Mouse (Mus musculus) heart, embryonic 11.5 days (tissue): ENCODE results near the gene Tmem165. TPM values are rescaled to one million over a fixed set of nuclear protein-coding genes. Genes with fewer than 3 reads are reported as not detected.

Source experiments
- ATAC-seq: fragments of 200-750 bp; cut with Nextera tagmentation; replicated peaks from 2 replicates; pipeline ENCODE4 v1.8.0; 2017; ENCODE audit warnings: moderate library complexity; ENCODE audit not compliant: insufficient number of reproducible peaks, low FRiP score, low TSS enrichment
- H3K27ac ChIP-seq: fragments of 300-500 bp; sonication (generic); 2 replicates; pipeline ENCODE4 v1.5.1; 2014; ENCODE audit warnings: mild to moderate bottlenecking, low read depth, low read length
- H3K27me3 ChIP-seq: fragments of 300-500 bp; sonication (generic); 2 replicates; pipeline ENCODE4 v1.6.1; 2014; ENCODE audit warnings: mild to moderate bottlenecking, low read length, mixed read lengths; ENCODE audit not compliant: control insufficient read depth, insufficient read depth
- H3K36me3 ChIP-seq: fragments of 300-500 bp; sonication (generic); 2 replicates; pipeline ENCODE4 v1.6.1; 2014; ENCODE audit warnings: mild to moderate bottlenecking, low read length, moderate library complexity, mixed read lengths; ENCODE audit not compliant: control insufficient read depth, insufficient read depth
- H3K4me1 ChIP-seq: fragments of 300-500 bp; sonication (generic); 2 replicates; pipeline ENCODE4 v1.6.1; 2014; ENCODE audit warnings: low read length; ENCODE audit not compliant: control insufficient read depth, insufficient read depth
- H3K4me2 ChIP-seq: fragments of 300-500 bp; sonication (generic); 2 replicates; pipeline ENCODE4 v1.6.1; 2014; ENCODE audit warnings: mild to moderate bottlenecking, moderate library complexity
- H3K4me3 ChIP-seq: fragments of 300-500 bp; sonication (generic); 2 replicates; pipeline ENCODE4 v1.5.1; 2014; ENCODE audit warnings: low read depth, low read length
- H3K9ac ChIP-seq: fragments of 300-500 bp; sonication (generic); 2 replicates; pipeline ENCODE4 v1.6.1; 2014; ENCODE audit warnings: mild to moderate bottlenecking, low read depth, low read length, moderate library complexity
- H3K9me3 ChIP-seq: fragments of 300-500 bp; sonication (generic); replicated peaks from 2 replicates; pipeline ENCODE4 v1.6.1; 2016; ENCODE audit warnings: low read length; ENCODE audit not compliant: control insufficient read depth
- WGBS: fragments of 180-500 bp; shearing (Covaris S2); extraction: QIAGEN DNeasy Blood & Tissue Kit; methylation state at CpG from one replicate; pipeline ENCODE4 v1.1.7; 2014; ENCODE audit not compliant: insufficient replicate concordance; 5-methylcytosine and 5-hydroxymethylcytosine counted together
- polyA plus RNA-seq: library from polyadenylated mRNA; unstranded; fragments of >200 nt; fragmentation: Nextera tagmentation; extraction: Ambion mirVana; gene quantifications from 2 replicates; pipeline ENCODE4 v1.2.1, GENCODE M21; 2014

The Tmem165 gene
- polyA plus RNA-seq, 1 experiment from 2014 or later, result 87.6 TPM

GRCm38 (mm10) chr5:76161491-76161890 is 22.2 kb upstream of the Tmem165 start:
- peaks cover 3% of the 10 kb centered on the region; the same call in 1 of the 2 replicates for H3K4me1 ChIP-seq
- no peaks in the 10 kb centered on the region for H3K36me3 ChIP-seq
- no peaks in the 10 kb centered on the region for H3K27me3 ChIP-seq
- H3K4me2 ChIP-seq, result no peak overlapping the region
- no peaks in the 10 kb centered on the region for H3K9me3 ChIP-seq
- 73% methylated on average over 6 of the region's 6 CpGs for WGBS
- no peak overlapping the region for H3K4me3 ChIP-seq
- no peak overlapping the region for H3K9ac ChIP-seq
- no peak for ATAC-seq
- no peak overlapping the region for H3K27ac ChIP-seq

- no peaks in the 10 kb centered on the region for H3K36me3 ChIP-seq
- H3K27me3 ChIP-seq, result no peaks in the 10 kb centered on the region
- H3K27ac ChIP-seq, result no peak overlapping the region
- no peak overlapping the region for H3K9ac ChIP-seq
- H3K4me3 ChIP-seq, result no peak overlapping the region
- no peak overlapping the region for H3K4me2 ChIP-seq
- no peak for ATAC-seq
- H3K9me3 ChIP-seq, result no peaks in the 10 kb centered on the region
- WGBS, result 74% methylated on average over 5 of the region's 5 CpGs
- peaks cover 3% of the 10 kb centered on the region; the same call in 1 of the 2 replicates for H3K4me1 ChIP-seq
Measured at GRCm38 (mm10) chr5:76162926-76163325, 20.8 kb upstream of the Tmem165 start.

GRCm38 (mm10) chr5:76163828-76164390 is 19.8 kb upstream of the Tmem165 start:
- no peak overlapping the region for H3K9ac ChIP-seq
- no peak overlapping the region for H3K4me3 ChIP-seq
- H3K27ac ChIP-seq, result no peak overlapping the region
- no peaks in the 10 kb centered on the region for H3K9me3 ChIP-seq
- no peaks in the 10 kb centered on the region for H3K27me3 ChIP-seq
- ATAC-seq, result no peak
- H3K4me1 ChIP-seq, result peaks cover 3% of the 10 kb centered on the region; the same call in 1 of the 2 replicates
- H3K36me3 ChIP-seq, result no peaks in the 10 kb centered on the region
- WGBS, result 77% methylated on average over 4 of the region's 4 CpGs
- no peak overlapping the region for H3K4me2 ChIP-seq

GRCm38 (mm10) chr5:76164827-76165226 is 18.9 kb upstream of the Tmem165 start:
- H3K4me2 ChIP-seq, result no peak overlapping the region
- H3K9ac ChIP-seq, result no peak overlapping the region
- H3K9me3 ChIP-seq, result no peaks in the 10 kb centered on the region
- 75% methylated on average over 7 of the region's 7 CpGs for WGBS
- no peaks in the 10 kb centered on the region for H3K36me3 ChIP-seq
- ATAC-seq, result no peak
- no peaks in the 10 kb centered on the region for H3K27me3 ChIP-seq
- H3K4me3 ChIP-seq, result no peak overlapping the region
- H3K27ac ChIP-seq, result no peak overlapping the region
- peaks cover 3% of the 10 kb centered on the region; the same call in 1 of the 2 replicates for H3K4me1 ChIP-seq

- Histone ChIP-seq H3K4me3 (no peak overlapping the region), H3K9me3 (no peaks in the 10 kb centered on the region), H3K4me2 (no peak overlapping the region), H3K4me1 (no peaks in the 10 kb centered on the region), H3K27ac (no peak overlapping the region), H3K36me3 (no peaks in the 10 kb centered on the region), H3K9ac (no peak overlapping the region), H3K27me3 (no peaks in the 10 kb centered on the region)
- ATAC-seq, result no peak
- 70% methylated on average over 4 of the region's 4 CpGs for WGBS
Measured at GRCm38 (mm10) chr5:76170522-76170921, 13.2 kb upstream of the Tmem165 start.

- H3K4me2 ChIP-seq, result no peak overlapping the region
- no peaks in the 10 kb centered on the region for H3K36me3 ChIP-seq
- ATAC-seq, result no peak
Measured at GRCm38 (mm10) chr5:76171039-76171438, 12.6 kb upstream of the Tmem165 start.

GRCm38 (mm10) chr5:76175051-76175450 is 8.6 kb upstream of the Tmem165 start:
- Histone ChIP-seq H3K4me2 (no peak overlapping the region), H3K4me3 (no peak overlapping the region), H3K36me3 (no peaks in the 10 kb centered on the region), H3K27me3 (no peaks in the 10 kb centered on the region), H3K27ac (no peak overlapping the region), H3K9ac (no peak overlapping the region), H3K4me1 (peaks cover 11% of the 10 kb centered on the region; the same call in 1 of the 2 replicates), H3K9me3 (no peaks in the 10 kb centered on the region)
- no peak for ATAC-seq
- 82% methylated on average over 4 of the region's 4 CpGs for WGBS

More at GRCm38 (mm10) chr5:76171039-76171438, 12.6 kb upstream of the Tmem165 start:
- no peaks in the 10 kb centered on the region for H3K27me3 ChIP-seq
- H3K27ac ChIP-seq, result no peak overlapping the region
- no peak overlapping the region for H3K4me3 ChIP-seq
- H3K4me1 ChIP-seq, result no peaks in the 10 kb centered on the region
- no peaks in the 10 kb centered on the region for H3K9me3 ChIP-seq
- no peak overlapping the region for H3K9ac ChIP-seq

GRCm38 (mm10) chr5:76176411-76176810 is 7.3 kb upstream of the Tmem165 start:
- 30% methylated on average over 3 of the region's 3 CpGs for WGBS
- peak overlapping the region; percentile 8; the same call in 1 of the 2 replicates for H3K4me2 ChIP-seq

GRCm38 (mm10) chr5:76176841-76177240 is 6.8 kb upstream of the Tmem165 start:
- no peak overlapping the region for H3K9ac ChIP-seq
- H3K4me2 ChIP-seq, result peak overlapping the region; percentile 8; the same call in 1 of the 2 replicates
- no peak for ATAC-seq
- no peaks in the 10 kb centered on the region for H3K9me3 ChIP-seq
- 55% methylated on average over 11 of the region's 11 CpGs for WGBS
- no peaks in the 10 kb centered on the region for H3K36me3 ChIP-seq
- H3K27me3 ChIP-seq, result no peaks in the 10 kb centered on the region
- peak overlapping the region; percentile 46; the same call in 1 of the 2 replicates for H3K27ac ChIP-seq
- H3K4me1 ChIP-seq, result peaks cover 11% of the 10 kb centered on the region; the same call in 1 of the 2 replicates
- H3K4me3 ChIP-seq, result no peak overlapping the region

More at GRCm38 (mm10) chr5:76176411-76176810, 7.3 kb upstream of the Tmem165 start:
- no peak overlapping the region for H3K4me3 ChIP-seq
- no peaks in the 10 kb centered on the region for H3K9me3 ChIP-seq
- no peak overlapping the region for H3K9ac ChIP-seq
- ATAC-seq, result no peak
- no peaks in the 10 kb centered on the region for H3K36me3 ChIP-seq
- peak overlapping the region; percentile 46; the same call in 1 of the 2 replicates for H3K27ac ChIP-seq
- H3K4me1 ChIP-seq, result peaks cover 11% of the 10 kb centered on the region; the same call in 1 of the 2 replicates
- H3K27me3 ChIP-seq, result no peaks in the 10 kb centered on the region
